Mouse (Mus musculus): ENCODE measurements around the gene Esp31. TPM values are rescaled to one million over a fixed set of nuclear protein-coding genes. Genes with fewer than 3 reads are reported as not detected.

The Esp31 gene
- polyA plus RNA-seq (2016; fragmentation: Nextera tagmentation; extraction: Ambion mirVana) = not detected in 2 replicates

GRCm38 (mm10) chr17:38639147-38639546 lies at the start of gene Esp31:
Gene Esp31 (plus strand): TSS chr17:38639447.
- Histone ChIP-seq H3K27ac (ENCODE audit: poor library complexity, severe bottlenecking) (no peak within 1 kb of the TSS), H3K27me3 (replicated peaks) (no peaks in the 10 kb centered on the region), H3K4me1 (replicated peaks) (no peaks in the 10 kb centered on the region), H3K4me3 (no peak within 1 kb of the TSS), H3K9me3 (replicated peaks) (peaks cover 16% of the 10 kb centered on the region; the same call in 1 of the 2 replicates), H3K4me2 (no peak within 1 kb of the TSS), H3K36me3 (no peaks in the 10 kb centered on the region), H3K9ac (no peak within 1 kb of the TSS)
- ATAC-seq (ENCODE audit: insufficient number of reproducible peaks, low FRiP score) = no peak
- 71% methylated on average over 2 of the region's 2 CpGs for WGBS

Other genes with a start within 250 kb of the Esp31 start
- gene Esp36, start 219.3 kb upstream of the Esp31 start, polyA plus RNA-seq (2016; fragmentation: Nextera tagmentation; extraction: Ambion mirVana) = not detected in 2 replicates
- not detected in 2 replicates for gene Esp34, start 85.3 kb upstream of the Esp31 start, polyA plus RNA-seq (2016; fragmentation: Nextera tagmentation; extraction: Ambion mirVana)